Mouse (Mus musculus): ENCODE results near the gene Hsd17b14.

- TF ChIP-seq CTCF (IDR thresholded peaks at IDR 0.05; ENCODE audit: borderline replicate concordance, insufficient read depth, low read depth, low read length) (no peak), POLR2A (IDR thresholded peaks at IDR 0.05; ENCODE audit: borderline replicate concordance, insufficient read depth, low read length) (no peak)
These were observed 40.5 kb downstream of the Hsd17b14 start for GRCm38 (mm10) chr7:45595176-45595575.

All from cerebellum, adult 2 months (tissue).